Mouse (Mus musculus) cerebral cortex, adult 2 months (tissue): Measurements from ENCODE around the gene Serpine1.

Source experiments
- WGBS: fragments of 180-500 bp; shearing (Covaris S2); methylation state at CpG from one replicate; pipeline ENCODE4 v1.1.7; 2018; 5-methylcytosine and 5-hydroxymethylcytosine counted together

Gene Serpine1

DNA sequence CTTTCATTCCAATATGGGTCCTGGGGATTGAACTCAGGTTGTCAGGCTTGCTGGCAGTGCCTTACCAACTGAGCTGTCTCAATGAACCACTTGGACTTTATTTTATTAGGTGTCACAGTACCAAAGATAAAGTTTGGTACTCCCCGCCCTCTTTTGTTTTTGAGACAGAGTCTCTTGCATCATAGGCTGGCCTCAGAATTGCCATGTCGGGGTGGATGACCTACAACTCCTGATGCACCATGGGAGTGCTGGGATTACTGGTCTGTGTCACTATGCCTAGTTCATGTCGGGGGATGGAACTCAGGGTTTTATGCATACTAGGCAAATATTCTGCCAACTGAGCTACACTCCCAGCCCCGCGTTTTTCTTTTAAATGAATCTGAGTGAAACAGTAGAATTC is 17.2 kb downstream of the Serpine1 start:
- 68% methylated on average over 5 of the region's 5 CpGs for WGBS

DNA sequence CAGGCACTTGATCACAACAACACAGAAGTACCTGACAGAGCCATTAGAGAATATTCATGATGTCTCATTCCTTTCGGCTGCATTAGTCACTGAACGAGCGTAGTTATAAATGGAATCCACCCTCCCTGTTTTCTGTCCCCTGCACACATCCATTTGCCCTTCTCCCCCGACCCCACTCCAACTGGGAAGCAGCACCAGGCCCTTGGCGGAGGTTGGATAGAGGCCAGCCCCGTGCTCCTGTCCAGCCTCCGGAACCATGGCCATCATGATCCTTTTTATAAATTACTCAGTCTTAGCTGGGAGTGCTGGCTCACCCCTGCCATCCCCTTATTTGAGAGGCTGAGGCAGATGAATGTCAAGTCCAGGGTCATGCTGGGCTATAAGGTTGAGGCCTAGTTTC is 17.8 kb downstream of the Serpine1 start:
- WGBS, result 64% methylated on average over 7 of the region's 7 CpGs

- 68% methylated on average over 5 of the region's 5 CpGs for WGBS
Measured at GRCm38 (mm10) chr5:137051914-137052505, 20.1 kb downstream of the Serpine1 start.

GRCm38 (mm10) chr5:137051125-137051524 is 20.9 kb downstream of the Serpine1 start:
- WGBS, result 71% methylated on average over 6 of the region's 6 CpGs

DNA sequence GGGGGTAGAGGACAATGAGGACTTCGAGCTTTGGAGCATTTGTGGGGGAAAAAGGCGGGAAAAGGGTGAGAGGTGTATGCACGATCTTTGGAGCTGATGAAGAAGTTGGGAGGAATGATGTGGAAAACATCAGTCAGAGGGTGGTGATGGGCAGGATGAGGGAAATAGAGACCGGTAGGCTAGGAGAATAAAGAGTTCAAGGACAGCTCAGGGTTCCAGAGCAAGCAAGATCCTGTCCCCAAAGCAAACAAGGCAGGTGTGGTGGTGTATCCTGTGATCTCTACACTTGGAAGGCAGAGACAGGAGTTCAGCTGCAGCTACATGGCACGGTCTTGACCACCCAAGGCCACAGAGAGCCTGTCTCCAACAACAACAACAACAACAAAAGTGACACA is 25.7 kb downstream of the Serpine1 start:
- WGBS, result 17% methylated on average over 5 of the region's 5 CpGs

GRCm38 (mm10) chr5:137045402-137046323 is 26.4 kb downstream of the Serpine1 start, which contains the start of gene Ap1s1:
Gene Ap1s1, minus strand, starts transcription at chr5:137046135.
- under 1% methylated on average over 48 of the region's 48 CpGs for WGBS

DNA sequence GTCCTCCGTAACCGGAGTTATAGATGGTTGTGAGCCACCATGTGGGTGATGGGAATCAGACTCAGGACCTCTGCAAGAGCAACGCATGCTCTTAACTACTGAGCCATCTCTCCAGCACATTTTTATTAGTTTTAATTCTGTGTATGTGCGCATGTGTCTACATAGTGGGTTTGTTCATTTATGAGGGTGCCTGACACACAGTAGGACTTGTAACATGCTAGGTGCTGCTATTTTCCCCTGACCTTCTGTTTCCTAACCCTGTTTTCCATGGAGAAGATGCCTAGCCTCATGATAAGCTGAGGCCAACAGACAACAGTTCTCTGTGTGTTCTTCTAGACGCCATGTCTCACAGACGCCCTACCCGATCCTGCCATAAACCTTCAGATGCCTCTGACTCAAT is 28.1 kb downstream of the Serpine1 start:
- WGBS, result 95% methylated on average over 7 of the region's 7 CpGs

- 89% methylated on average over 10 of the region's 10 CpGs for WGBS
Measured at GRCm38 (mm10) chr5:137041442-137041841, 30.6 kb downstream of the Serpine1 start.

GRCm38 (mm10) chr5:137039453-137039852 is 32.6 kb downstream of the Serpine1 start:
- WGBS, result 91% methylated on average over 10 of the region's 10 CpGs

- WGBS, result 54% methylated on average over 13 of the region's 13 CpGs
Measured at GRCm38 (mm10) chr5:137036211-137036610, 35.9 kb downstream of the Serpine1 start.

DNA sequence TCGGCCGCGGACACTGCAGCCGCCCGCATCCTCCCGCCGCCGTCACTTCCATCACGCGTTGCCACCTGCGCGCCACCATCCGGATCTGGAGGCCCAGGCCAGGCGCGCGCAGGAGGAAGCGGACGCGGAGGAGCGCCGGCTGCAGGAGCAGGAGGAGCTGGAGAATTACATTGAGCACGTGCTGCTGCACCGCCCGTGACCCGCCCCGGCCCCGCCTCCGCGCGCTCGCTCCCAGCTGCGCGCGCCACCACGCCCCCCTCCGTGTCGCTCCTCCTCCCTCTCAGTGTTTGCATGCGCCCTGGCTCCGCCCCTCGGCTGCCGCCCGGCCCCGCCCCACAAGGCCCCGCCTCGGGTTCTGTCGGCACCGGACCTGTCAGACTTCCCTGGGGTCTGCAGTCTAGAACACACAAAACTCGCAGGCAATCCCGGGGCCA is 39.4 kb downstream of the Serpine1 start:
- WGBS, result 1% methylated on average over 46 of the region's 49 CpGs

GRCm38 (mm10) chr5:137032033-137032421 is 40.0 kb downstream of the Serpine1 start:
- under 1% methylated on average over 33 of the region's 33 CpGs for WGBS

- under 1% methylated on average over 78 of the region's 78 CpGs for WGBS
Measured at GRCm38 (mm10) chr5:137031076-137032032, 40.7 kb downstream of the Serpine1 start.

GRCm38 (mm10) chr5:137030416-137030810 is 41.7 kb downstream of the Serpine1 start:
- 9% methylated on average over 22 of the region's 22 CpGs for WGBS

DNA sequence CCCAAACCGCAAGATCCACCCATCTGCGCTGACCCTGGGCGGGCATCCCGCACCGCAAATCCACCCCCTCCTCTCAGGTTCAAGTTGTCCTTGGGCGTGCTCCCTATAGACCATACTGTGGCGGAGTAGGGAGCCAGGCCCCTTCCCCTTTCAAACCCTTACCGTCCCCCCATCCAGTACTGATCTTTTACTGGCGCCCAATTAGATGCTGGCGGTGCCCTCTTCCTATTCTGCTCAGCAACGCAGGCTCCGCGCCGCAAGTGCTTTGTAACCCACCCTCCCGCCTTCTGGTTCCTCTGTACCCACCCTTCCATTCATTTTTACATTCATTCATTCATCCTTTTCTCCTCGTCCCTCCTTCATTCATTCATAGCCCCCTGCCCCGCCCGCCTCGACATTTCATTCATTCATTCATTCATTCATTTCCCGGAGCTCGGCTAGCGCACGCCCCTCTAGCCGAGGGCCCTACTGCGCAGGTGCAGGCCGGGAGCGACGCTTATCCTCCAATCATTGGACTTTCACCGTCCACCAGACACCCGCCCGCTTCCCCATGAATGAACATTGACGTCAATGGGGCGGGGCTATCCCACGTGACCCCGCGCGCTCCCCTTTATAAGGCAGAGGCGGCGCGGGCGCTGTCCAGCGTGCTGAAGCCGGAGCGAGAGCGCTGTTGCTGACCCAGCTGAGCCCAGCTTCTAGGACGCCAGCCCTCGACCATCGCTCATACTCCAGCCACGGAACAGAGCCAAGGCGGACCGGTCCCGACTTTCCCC is 42.2 kb downstream of the Serpine1 start:
- WGBS, result under 1% methylated on average over 52 of the region's 52 CpGs

- 3% methylated on average over 8 of the region's 8 CpGs for WGBS
Measured at GRCm38 (mm10) chr5:137029273-137029585, 42.8 kb downstream of the Serpine1 start.

GRCm38 (mm10) chr5:137028561-137029272 is 43.4 kb downstream of the Serpine1 start:
- WGBS, result 2% methylated on average over 29 of the region's 29 CpGs

DNA sequence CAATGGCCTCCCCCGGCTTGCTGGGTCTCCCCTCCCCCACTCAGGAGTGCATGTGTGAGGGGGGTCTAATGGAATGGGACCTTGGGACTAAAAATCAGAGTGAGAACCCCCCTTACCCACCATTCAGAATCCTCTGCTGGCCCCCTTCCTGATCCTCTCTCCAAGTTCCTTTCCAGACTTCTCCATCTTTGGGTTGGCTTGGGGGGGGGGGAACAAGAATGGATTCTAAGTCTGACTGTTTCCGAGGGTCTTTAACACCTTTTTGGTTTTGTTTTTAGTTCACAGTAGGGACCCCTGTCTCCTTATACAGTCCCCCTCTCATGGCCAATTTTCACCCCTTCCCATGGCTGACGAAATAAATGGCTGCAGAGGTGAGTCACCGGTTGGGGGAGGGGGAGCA is 46.0 kb downstream of the Serpine1 start, which contains the start of gene Vgf:
Gene Vgf, plus strand, starts transcription at position 301 of the 400 bp plus-strand sequence.
- 19% methylated on average over 4 of the region's 4 CpGs for WGBS

DNA sequence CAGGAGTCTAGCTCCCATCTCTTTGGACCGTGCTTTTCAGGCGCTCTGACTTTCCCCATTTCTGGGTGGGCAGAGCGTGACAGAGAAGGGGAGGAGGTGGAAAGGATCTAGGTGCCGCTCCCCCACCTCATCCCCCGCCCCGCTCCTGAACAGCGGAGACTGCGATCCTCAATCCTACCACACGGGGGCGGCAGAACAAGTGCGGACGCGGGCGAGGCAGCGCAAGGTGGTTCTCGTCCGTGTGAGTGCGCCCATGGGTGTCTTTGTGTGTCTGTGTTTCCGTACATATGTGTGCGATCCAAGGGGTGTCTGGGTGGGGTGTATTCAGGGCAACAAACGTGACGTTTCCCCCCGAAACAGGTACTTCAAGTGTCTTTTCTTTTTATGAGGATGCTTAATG is 46.9 kb downstream of the Serpine1 start:
- WGBS, result under 1% methylated on average over 23 of the region's 23 CpGs

GRCm38 (mm10) chr5:137024318-137024717 is 47.8 kb downstream of the Serpine1 start:
- WGBS, result 43% methylated on average over 3 of the region's 3 CpGs
